Mouse (Mus musculus) adrenal gland, postnatal 10 days (tissue): ENCODE results near the gene Fam163a. TPM values are rescaled to one million over a fixed set of nuclear protein-coding genes. Genes with fewer than 3 reads are reported as not detected.

ENCODE experiments used
- DNase-seq: peaks from one replicate; pipeline ENCODE4 v3.0.0; 2021; ENCODE audit warnings: mixed read lengths
- total RNA-seq, 2 experiments: library from RNA; stranded (reverse); gene quantifications; 2 replicates each; pipeline ENCODE4 v1.2.3; 2021

The Fam163a gene
- total RNA-seq, 2 experiments from 2014 or later: 10.4 to 14.3 TPM

DNA sequence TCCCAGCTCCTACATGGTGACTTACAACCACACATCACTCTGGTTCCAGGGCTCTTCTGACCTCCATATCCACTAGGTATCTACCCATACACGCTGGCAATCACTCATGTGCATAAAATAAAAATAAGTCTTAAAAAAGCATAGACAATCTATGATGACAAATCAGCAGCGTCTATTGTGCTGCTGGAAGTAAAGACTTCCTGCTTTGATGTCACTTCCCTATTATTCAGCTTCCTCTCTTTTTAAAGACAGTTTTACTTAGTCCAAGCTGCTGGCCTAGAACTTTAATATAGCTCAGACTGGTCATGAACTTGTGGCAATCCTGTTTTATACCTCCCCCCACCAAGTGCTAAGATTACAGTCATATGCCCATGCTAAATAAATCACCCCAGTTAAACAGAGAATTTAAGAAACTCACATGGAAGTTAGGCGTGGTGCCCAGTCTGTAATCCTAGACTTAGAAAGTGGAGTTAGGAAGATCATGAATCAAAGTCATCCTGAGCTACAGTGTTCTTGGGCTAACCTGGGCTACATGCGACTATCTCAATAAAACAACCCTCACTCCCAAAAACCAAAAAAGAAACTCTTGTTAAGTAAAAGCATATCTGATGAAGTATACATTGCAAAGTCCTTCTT, 176.4 kb downstream of the Fam163a start:
- no peak for DNase-seq

DNA sequence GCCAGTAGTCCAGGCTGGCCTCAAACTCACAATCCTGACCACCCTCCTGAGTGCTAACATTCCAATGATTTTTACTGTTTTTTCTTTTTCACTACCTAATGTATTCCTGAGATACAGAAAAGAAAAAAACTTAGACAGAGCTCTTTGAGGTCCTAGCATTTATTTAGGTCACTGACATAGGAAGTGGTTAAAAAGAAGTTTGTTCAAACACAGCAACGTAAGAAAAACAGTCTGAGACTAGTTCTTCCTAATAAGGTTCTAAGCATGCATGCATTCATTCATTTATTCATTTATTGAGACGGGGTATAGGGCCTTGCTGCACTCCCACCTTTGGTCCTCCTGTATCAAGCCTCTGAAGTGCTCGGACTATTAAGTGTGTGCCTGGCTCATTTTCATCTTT, 177.0 kb downstream of the Fam163a start:
- DNase-seq: no peak

Other genes starting within 250 kb of the Fam163a start
- 10 to 100 TPM; 28.7 to 40.0 TPM for gene Cep350, start 231.8 kb downstream of the Fam163a start, total RNA-seq
- 100 to 1,000 TPM; 103 to 106 TPM for gene Tor1aip2, start 169.6 kb downstream of the Fam163a start, total RNA-seq
- 10 to 100 TPM; 82.9 to 85.4 TPM for gene Tor1aip1, start 168.5 kb downstream of the Fam163a start, total RNA-seq
- gene Tdrd5, start 98.6 kb upstream of the Fam163a start, total RNA-seq: under 1 TPM in 1 of 2 experiments, not detected in 1; 0.21 TPM
- gene Nphs2, start 105.7 kb upstream of the Fam163a start, total RNA-seq: not detected
- gene Gm2000, start 161.0 kb upstream of the Fam163a start, total RNA-seq: 100 to 1,000 TPM; 689 to 701 TPM
- 1 to 10 TPM in 1 of 2 experiments, under 1 TPM in 1; 0.78 to 1.1 TPM for gene Axdnd1, start 216.1 kb upstream of the Fam163a start, total RNA-seq